Mouse (Mus musculus) ES-Bruce4 (cell line): ENCODE data around the gene Spatc1l. TPM values are rescaled to one million over a fixed set of nuclear protein-coding genes. Genes with fewer than 3 reads are reported as not detected.

Experiments
- H3K27ac ChIP-seq: 2 replicates; pipeline ENCODE4 v1.5.1; 2012; ENCODE audit warnings: low read length, inconsistent platforms; ENCODE audit not compliant: insufficient read depth
- H3K27me3 ChIP-seq: 2 replicates; pipeline ENCODE4 v1.6.1; 2012; ENCODE audit warnings: mild to moderate bottlenecking, low read length, inconsistent platforms; ENCODE audit not compliant: control insufficient read depth, poor library complexity, insufficient read depth, severe bottlenecking
- H3K36me3 ChIP-seq: 2 replicates; pipeline ENCODE4 v1.6.1; 2012; ENCODE audit warnings: inconsistent platforms, mild to moderate bottlenecking, low read length, moderate library complexity; ENCODE audit not compliant: control insufficient read depth, poor library complexity, insufficient read depth, severe bottlenecking
- H3K4me1 ChIP-seq: one replicate; pipeline ENCODE4 v1.8.1; 2011; ENCODE audit warnings: low read length; ENCODE audit not compliant: control insufficient read depth, insufficient read depth
- H3K4me3 ChIP-seq: 2 replicates; pipeline ENCODE4 v1.5.1; 2011; ENCODE audit warnings: low read depth, mild to moderate bottlenecking, low read length
- H3K9ac ChIP-seq: 2 replicates; pipeline ENCODE4 v1.6.1; 2012; ENCODE audit warnings: low read depth, mild to moderate bottlenecking, inconsistent platforms; ENCODE audit not compliant: poor library complexity, severe bottlenecking
- H3K9me3 ChIP-seq: replicated peaks from 2 replicates; pipeline ENCODE4 v1.6.1; 2012; ENCODE audit warnings: mild to moderate bottlenecking, low read length, inconsistent platforms; ENCODE audit not compliant: control insufficient read depth, poor library complexity, insufficient read depth, severe bottlenecking
- CTCF ChIP-seq: IDR thresholded peaks from one replicate; pipeline ENCODE4 v1.8.1; 2011; ENCODE audit warnings: low read depth, low read length
- EP300 ChIP-seq: IDR thresholded peaks from 2 replicates; pipeline ENCODE4 v1.6.1; 2011; ENCODE audit warnings: low read depth, low read length; ENCODE audit not compliant: insufficient read depth
- POLR2A ChIP-seq: IDR thresholded peaks from one replicate; pipeline ENCODE4 v1.8.1; 2011; ENCODE audit warnings: low read length; ENCODE audit not compliant: insufficient read depth
- polyA plus RNA-seq: library from polyadenylated mRNA; stranded (reverse); fragments of >200 nt; gene quantifications from 2 replicates; pipeline ENCODE4 v1.2.4, GENCODE M21; 2011; ENCODE audit warnings: low read depth; ENCODE audit not compliant: missing spikeins, insufficient read depth, insufficient read length

Spatc1l gene
- polyA plus RNA-seq, 1 experiment = not detected

- no peak overlapping the region for H3K27ac ChIP-seq
- TF ChIP-seq POLR2A = no peak
- no peak for TF ChIP-seq CTCF
- no peak for TF ChIP-seq EP300
- no peak overlapping the region for H3K9ac ChIP-seq
- H3K36me3 ChIP-seq = peaks cover 30% of the 10 kb centered on the region
- H3K4me3 ChIP-seq = no peak overlapping the region
- no peaks in the 10 kb centered on the region for H3K4me1 ChIP-seq
- no peaks in the 10 kb centered on the region for H3K27me3 ChIP-seq
- H3K9me3 ChIP-seq = no peaks in the 10 kb centered on the region
These were observed 10.5 kb upstream of the Spatc1l start for GRCm38 (mm10) chr10:76551556-76551955.

GRCm38 (mm10) chr10:76554061-76554460 is 8.0 kb upstream of the Spatc1l start:
- Histone ChIP-seq H3K36me3 (peaks cover 22% of the 10 kb centered on the region), H3K27me3 (no peaks in the 10 kb centered on the region)

GRCm38 (mm10) chr10:76569996-76570685 is 8.1 kb downstream of the Spatc1l start:
- Histone ChIP-seq H3K4me1 (no peaks in the 10 kb centered on the region), H3K4me3 (peak overlapping the region; percentile 11; the same call in 1 of the 2 replicates), H3K27me3 (no peaks in the 10 kb centered on the region), H3K36me3 (no peaks in the 10 kb centered on the region), H3K9me3 (no peaks in the 10 kb centered on the region), H3K9ac (no peak overlapping the region), H3K27ac (no peak overlapping the region)
- TF ChIP-seq POLR2A (no peak), CTCF (no peak), EP300 (no peak)

More at GRCm38 (mm10) chr10:76554061-76554460, 8.0 kb upstream of the Spatc1l start:
- no peaks in the 10 kb centered on the region for H3K4me1 ChIP-seq
- no peaks in the 10 kb centered on the region for H3K9me3 ChIP-seq
- TF ChIP-seq POLR2A = no peak
- TF ChIP-seq EP300 = no peak
- no peak for TF ChIP-seq CTCF
- H3K9ac ChIP-seq = no peak overlapping the region
- no peak overlapping the region for H3K27ac ChIP-seq
- H3K4me3 ChIP-seq = no peak overlapping the region

GRCm38 (mm10) chr10:76571070-76571469 is 9.0 kb downstream of the Spatc1l start:
- Histone ChIP-seq H3K4me3 (no peak overlapping the region), H3K9me3 (no peaks in the 10 kb centered on the region), H3K4me1 (no peaks in the 10 kb centered on the region)

GRCm38 (mm10) chr10:76572151-76572550 is 10.1 kb downstream of the Spatc1l start:
- Histone ChIP-seq H3K27ac (no peak overlapping the region), H3K9me3 (no peaks in the 10 kb centered on the region), H3K4me3 (no peak overlapping the region), H3K27me3 (no peaks in the 10 kb centered on the region), H3K9ac (no peak overlapping the region), H3K4me1 (no peaks in the 10 kb centered on the region), H3K36me3 (no peaks in the 10 kb centered on the region)
- no peak for TF ChIP-seq EP300
- no peak for TF ChIP-seq CTCF
- TF ChIP-seq POLR2A = no peak

More at GRCm38 (mm10) chr10:76571070-76571469, 9.0 kb downstream of the Spatc1l start:
- H3K27ac ChIP-seq = no peak overlapping the region
- H3K27me3 ChIP-seq = no peaks in the 10 kb centered on the region
- no peak for TF ChIP-seq CTCF
- TF ChIP-seq EP300 = no peak
- TF ChIP-seq POLR2A = no peak
- no peak overlapping the region for H3K9ac ChIP-seq
- H3K36me3 ChIP-seq = no peaks in the 10 kb centered on the region

- Histone ChIP-seq H3K36me3 (no peaks in the 10 kb centered on the region), H3K4me1 (no peaks in the 10 kb centered on the region), H3K27me3 (no peaks in the 10 kb centered on the region), H3K9ac (no peak within 1 kb of the TSS), H3K27ac (no peak within 1 kb of the TSS), H3K9me3 (no peaks in the 10 kb centered on the region), H3K4me3 (no peak within 1 kb of the TSS)
- no peak for TF ChIP-seq EP300
- TF ChIP-seq POLR2A = no peak
- TF ChIP-seq CTCF = no peak
These were observed 13.3 kb downstream of the Spatc1l start, which contains the start of gene Ftcd for GRCm38 (mm10) chr10:76575374-76575773. Ftcd (plus strand) TSS chr10:76575648.
